Mouse (Mus musculus) forebrain, embryonic 13.5 days (tissue): ENCODE measurements around the gene Wnt11. TPM values are rescaled to one million over a fixed set of nuclear protein-coding genes. Genes with fewer than 3 reads are reported as not detected.

Source experiments
- ATAC-seq: fragments of 200-750 bp; cut with Nextera tagmentation; 2 replicates; pipeline ENCODE4 v1.8.0; 2017
- H3K27ac ChIP-seq: fragments of 300-500 bp; sonication (generic); 2 replicates; pipeline ENCODE4 v1.5.1; 2015; ENCODE audit warnings: inconsistent platforms, mild to moderate bottlenecking, moderate library complexity
- H3K27me3 ChIP-seq: fragments of 300-500 bp; sonication (generic); 2 replicates; pipeline ENCODE4 v1.6.1; 2015; ENCODE audit warnings: mild to moderate bottlenecking, inconsistent platforms
- H3K36me3 ChIP-seq: fragments of 300-500 bp; sonication (generic); 2 replicates; pipeline ENCODE4 v1.6.1; 2015; ENCODE audit warnings: mild to moderate bottlenecking, inconsistent platforms; ENCODE audit not compliant: poor library complexity, severe bottlenecking
- H3K4me1 ChIP-seq: fragments of 300-500 bp; sonication (generic); 2 replicates; pipeline ENCODE4 v1.6.1; 2015; ENCODE audit warnings: inconsistent platforms
- H3K4me2 ChIP-seq: fragments of 300-500 bp; sonication (generic); 2 replicates; pipeline ENCODE4 v1.6.1; 2015; ENCODE audit warnings: inconsistent platforms, mild to moderate bottlenecking, moderate library complexity
- H3K4me3 ChIP-seq: fragments of 300-500 bp; sonication (generic); 2 replicates; pipeline ENCODE4 v1.5.1; 2015; ENCODE audit warnings: mild to moderate bottlenecking, inconsistent platforms
- H3K9ac ChIP-seq: fragments of 300-500 bp; sonication (generic); 2 replicates; pipeline ENCODE4 v1.6.1; 2015; ENCODE audit warnings: mild to moderate bottlenecking, inconsistent platforms
- H3K9me3 ChIP-seq: fragments of 300-500 bp; sonication (generic); replicated peaks from 2 replicates; pipeline ENCODE4 v1.6.1; 2016; ENCODE audit warnings: inconsistent platforms
- WGBS: fragments of 180-500 bp; shearing (Covaris S2); methylation state at CpG from one replicate; pipeline ENCODE4 v1.1.7; 2015; 5-methylcytosine and 5-hydroxymethylcytosine counted together
- polyA plus RNA-seq: library from polyadenylated mRNA; unstranded; fragments of >200 nt; fragmentation: Nextera tagmentation; extraction: Ambion mirVana; gene quantifications from 2 replicates; pipeline ENCODE4 v1.2.1, GENCODE M21; 2015

Gene Wnt11
- 0.19 and 0.23 TPM in 2 replicates for polyA plus RNA-seq

DNA sequence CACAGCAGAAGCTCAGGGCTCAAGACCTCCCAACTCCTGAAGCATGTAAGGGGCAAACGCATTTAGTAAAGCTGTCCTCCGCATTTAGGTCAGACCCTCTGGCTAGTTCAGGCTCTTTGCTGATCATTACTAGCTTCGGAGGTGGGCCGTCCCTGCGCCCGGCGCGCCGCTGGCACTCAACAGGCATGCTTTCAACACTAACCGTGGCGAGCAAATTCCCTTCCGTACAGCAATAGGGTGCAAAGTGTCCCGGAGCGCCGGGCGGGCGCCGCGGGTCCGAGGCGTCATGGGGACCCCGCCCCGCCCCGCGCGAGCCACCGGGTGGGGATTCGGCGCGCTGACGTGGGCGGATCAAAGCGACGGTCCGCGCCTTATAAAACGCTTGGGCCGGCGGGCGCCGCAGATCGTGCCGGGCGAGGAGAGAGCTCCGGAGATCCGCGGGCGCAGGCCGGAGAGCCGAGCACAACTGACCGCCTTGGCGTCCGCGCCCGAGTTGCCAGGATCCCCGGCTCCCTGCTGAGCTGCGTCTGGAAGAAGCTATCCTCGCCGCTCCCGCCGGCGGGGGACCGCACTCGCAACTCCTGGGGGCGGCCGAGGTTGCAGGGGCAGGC, at the start of gene Wnt11:
Gene Wnt11, plus strand, starts transcription at position 402 of the 611 bp plus-strand sequence.
- H3K4me1 ChIP-seq: peaks cover 52% of the 10 kb centered on the region
- under 1% methylated on average over 65 of the region's 66 CpGs for WGBS
- peak within 1 kb of the TSS; percentile 60 for H3K9ac ChIP-seq
- peaks cover 98% of the 10 kb centered on the region for H3K27me3 ChIP-seq
- H3K4me3 ChIP-seq: peak within 1 kb of the TSS; percentile 52
- H3K36me3 ChIP-seq: no peaks in the 10 kb centered on the region
- H3K27ac ChIP-seq: no peak within 1 kb of the TSS
- H3K4me2 ChIP-seq: peak within 1 kb of the TSS; percentile 97
- no peak for ATAC-seq
- no peaks in the 10 kb centered on the region for H3K9me3 ChIP-seq

- WGBS: 78% methylated on average over 11 of the region's 11 CpGs
These were observed 47.9 kb upstream of the Wnt11 start for GRCm38 (mm10) chr7:98786792-98787612.

GRCm38 (mm10) chr7:98788721-98789120, 46.2 kb upstream of the Wnt11 start:
- peaks cover 7% of the 10 kb centered on the region for H3K27me3 ChIP-seq
- no peak overlapping the region for H3K27ac ChIP-seq
- H3K9me3 ChIP-seq: no peaks in the 10 kb centered on the region
- 85% methylated on average over 7 of the region's 7 CpGs for WGBS
- no peak for ATAC-seq
- H3K36me3 ChIP-seq: no peaks in the 10 kb centered on the region
- H3K4me3 ChIP-seq: no peak overlapping the region
- no peak overlapping the region for H3K4me2 ChIP-seq
- H3K9ac ChIP-seq: no peak overlapping the region
- peaks cover 14% of the 10 kb centered on the region for H3K4me1 ChIP-seq

More at GRCm38 (mm10) chr7:98786792-98787612, 47.9 kb upstream of the Wnt11 start:
- Histone ChIP-seq H3K4me1 (peaks cover 15% of the 10 kb centered on the region), H3K9me3 (no peaks in the 10 kb centered on the region), H3K27me3 (peaks cover 14% of the 10 kb centered on the region), H3K9ac (no peak overlapping the region), H3K27ac (no peak overlapping the region), H3K4me2 (no peak overlapping the region), H3K4me3 (no peak overlapping the region), H3K36me3 (no peaks in the 10 kb centered on the region)
- no peak for ATAC-seq

DNA sequence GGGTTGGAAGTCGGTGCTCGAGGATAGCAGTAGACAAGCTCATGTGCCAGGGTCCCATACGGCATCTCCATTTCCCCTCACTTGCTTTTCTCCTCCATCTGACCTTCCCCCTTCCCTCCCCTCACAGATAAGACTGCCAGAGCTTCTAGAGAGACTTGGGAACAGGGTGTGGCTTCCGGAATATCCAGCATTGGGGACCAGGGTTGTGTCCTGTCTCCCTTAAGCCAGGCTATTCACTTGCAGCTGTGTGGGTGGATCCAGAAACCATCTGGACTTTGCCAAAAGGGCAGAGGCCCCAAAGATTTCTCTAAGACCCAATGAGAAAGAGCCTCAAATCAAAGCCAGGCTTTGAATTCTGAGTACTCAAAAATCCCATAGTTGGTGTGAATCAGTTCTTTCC, 45.8 kb upstream of the Wnt11 start:
- 86% methylated on average over 4 of the region's 4 CpGs for WGBS
- no peak for ATAC-seq

GRCm38 (mm10) chr7:98791864-98792263, 43.0 kb upstream of the Wnt11 start:
- H3K27me3 ChIP-seq: peaks cover 7% of the 10 kb centered on the region
- no peak for ATAC-seq
- no peak overlapping the region for H3K4me2 ChIP-seq
- H3K27ac ChIP-seq: no peak overlapping the region
- H3K9ac ChIP-seq: no peak overlapping the region
- no peaks in the 10 kb centered on the region for H3K4me1 ChIP-seq
- 81% methylated on average over 5 of the region's 5 CpGs for WGBS
- no peak overlapping the region for H3K4me3 ChIP-seq
- H3K36me3 ChIP-seq: no peaks in the 10 kb centered on the region
- H3K9me3 ChIP-seq: no peaks in the 10 kb centered on the region

More for the DNA sequence above, 45.8 kb upstream of the Wnt11 start:
- Histone ChIP-seq H3K36me3 (no peaks in the 10 kb centered on the region), H3K4me2 (no peak overlapping the region), H3K4me3 (no peak overlapping the region), H3K27ac (no peak overlapping the region), H3K27me3 (peaks cover 7% of the 10 kb centered on the region), H3K9ac (no peak overlapping the region), H3K9me3 (no peaks in the 10 kb centered on the region), H3K4me1 (peaks cover 10% of the 10 kb centered on the region)

DNA sequence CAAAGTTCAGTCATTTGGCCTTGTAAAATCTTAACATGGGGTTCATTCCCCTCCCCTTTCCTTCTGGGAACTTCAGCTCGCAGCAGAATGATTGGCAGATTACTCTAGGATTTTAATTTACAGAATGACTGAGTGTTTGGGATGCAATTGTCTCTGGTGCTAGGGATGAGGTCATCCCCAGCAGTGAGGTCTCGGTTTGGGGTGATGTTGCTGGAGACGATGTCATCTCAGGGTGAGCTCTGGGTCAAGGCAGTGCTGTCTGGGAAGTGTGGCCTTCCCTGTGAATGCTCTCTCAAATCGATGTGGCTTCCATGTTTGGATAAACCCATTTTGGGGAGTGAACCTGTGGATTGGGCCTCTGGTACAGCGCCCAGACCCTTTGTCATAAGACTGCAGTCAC, 41.1 kb upstream of the Wnt11 start:
- H3K36me3 ChIP-seq: no peaks in the 10 kb centered on the region
- no peak overlapping the region for H3K4me3 ChIP-seq
- no peak for ATAC-seq
- H3K4me2 ChIP-seq: no peak overlapping the region
- H3K9me3 ChIP-seq: no peaks in the 10 kb centered on the region
- H3K27ac ChIP-seq: no peak overlapping the region
- no peak overlapping the region for H3K9ac ChIP-seq
- H3K27me3 ChIP-seq: no peaks in the 10 kb centered on the region
- H3K4me1 ChIP-seq: 0 out of 2 replicates have a peak, but pooled peaks cover 5% of the 10 kb centered on the region
- 68% methylated on average over 5 of the region's 5 CpGs for whole genome bisulfite sequencing

DNA sequence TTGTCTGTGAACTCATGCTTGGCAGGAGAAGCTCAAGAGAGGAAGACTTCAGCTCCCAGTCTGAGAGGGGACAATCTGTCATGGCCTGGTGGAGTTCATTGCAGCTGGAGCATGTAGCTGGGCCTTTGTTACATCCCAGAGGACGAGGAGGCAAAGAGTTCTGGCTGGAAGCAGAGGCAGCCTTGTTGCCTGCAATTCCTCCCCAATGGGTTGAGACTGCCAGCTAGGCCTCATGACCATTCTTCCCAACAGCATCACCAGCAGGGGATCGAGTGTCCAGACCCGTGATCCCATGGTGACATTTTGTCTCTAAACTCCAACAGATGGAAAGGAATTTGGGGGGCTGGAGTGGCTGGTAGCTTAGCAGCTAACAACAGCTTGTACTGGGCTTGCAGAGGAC, 40.5 kb upstream of the Wnt11 start:
- WGBS: 59% methylated on average over 3 of the region's 3 CpGs
- H3K9ac ChIP-seq: no peak overlapping the region
- no peaks in the 10 kb centered on the region for H3K36me3 ChIP-seq
- 0 out of 2 replicates have a peak, but pooled peaks cover 5% of the 10 kb centered on the region for H3K4me1 ChIP-seq
- no peak for ATAC-seq
- no peak overlapping the region for H3K4me2 ChIP-seq
- H3K27me3 ChIP-seq: no peaks in the 10 kb centered on the region
- H3K27ac ChIP-seq: no peak overlapping the region
- no peak overlapping the region for H3K4me3 ChIP-seq
- H3K9me3 ChIP-seq: no peaks in the 10 kb centered on the region

- no peaks in the 10 kb centered on the region for H3K9me3 ChIP-seq
- 88% methylated on average over 5 of the region's 5 CpGs for WGBS
- no peak overlapping the region for H3K9ac ChIP-seq
- H3K4me3 ChIP-seq: no peak overlapping the region
- H3K36me3 ChIP-seq: no peaks in the 10 kb centered on the region
- H3K27me3 ChIP-seq: no peaks in the 10 kb centered on the region
- H3K4me2 ChIP-seq: no peak overlapping the region
- ATAC-seq: no peak
- 0 out of 2 replicates have a peak, but pooled peaks cover 5% of the 10 kb centered on the region for H3K4me1 ChIP-seq
- no peak overlapping the region for H3K27ac ChIP-seq
These were observed 39.3 kb upstream of the Wnt11 start for GRCm38 (mm10) chr7:98795637-98796036.

- Histone ChIP-seq H3K4me2 (no peak overlapping the region), H3K27ac (no peak overlapping the region), H3K27me3 (no peaks in the 10 kb centered on the region), H3K4me1 (0 out of 2 replicates have a peak, but pooled peaks cover 5% of the 10 kb centered on the region), H3K9ac (no peak overlapping the region), H3K36me3 (no peaks in the 10 kb centered on the region), H3K9me3 (no peaks in the 10 kb centered on the region), H3K4me3 (no peak overlapping the region)
- ATAC-seq: no peak
- WGBS: 46% methylated on average over 5 of the region's 5 CpGs
These were observed 37.4 kb upstream of the Wnt11 start for GRCm38 (mm10) chr7:98797347-98798133.

- Histone ChIP-seq H3K9ac (no peak overlapping the region), H3K36me3 (no peaks in the 10 kb centered on the region), H3K4me2 (no peak overlapping the region), H3K4me1 (0 out of 2 replicates have a peak, but pooled peaks cover 5% of the 10 kb centered on the region), H3K27ac (no peak overlapping the region), H3K9me3 (no peaks in the 10 kb centered on the region), H3K27me3 (no peaks in the 10 kb centered on the region), H3K4me3 (no peak overlapping the region)
- no peak for ATAC-seq
- 18% methylated on average over 3 of the region's 3 CpGs for WGBS
These were observed 36.8 kb upstream of the Wnt11 start for GRCm38 (mm10) chr7:98798134-98798417.

GRCm38 (mm10) chr7:98800435-98800834, 34.5 kb upstream of the Wnt11 start:
- 0 out of 2 replicates have a peak, but pooled peaks cover 5% of the 10 kb centered on the region for H3K4me1 ChIP-seq
- H3K4me3 ChIP-seq: no peak overlapping the region
- H3K36me3 ChIP-seq: no peaks in the 10 kb centered on the region
- no peak overlapping the region for H3K4me2 ChIP-seq
- no peaks in the 10 kb centered on the region for H3K27me3 ChIP-seq
- 74% methylated on average over 8 of the region's 8 CpGs for WGBS
- peaks cover 5% of the 10 kb centered on the region; the same call in 1 of the 2 replicates for H3K9me3 ChIP-seq
- H3K27ac ChIP-seq: no peak overlapping the region
- ATAC-seq: no peak
- no peak overlapping the region for H3K9ac ChIP-seq

DNA sequence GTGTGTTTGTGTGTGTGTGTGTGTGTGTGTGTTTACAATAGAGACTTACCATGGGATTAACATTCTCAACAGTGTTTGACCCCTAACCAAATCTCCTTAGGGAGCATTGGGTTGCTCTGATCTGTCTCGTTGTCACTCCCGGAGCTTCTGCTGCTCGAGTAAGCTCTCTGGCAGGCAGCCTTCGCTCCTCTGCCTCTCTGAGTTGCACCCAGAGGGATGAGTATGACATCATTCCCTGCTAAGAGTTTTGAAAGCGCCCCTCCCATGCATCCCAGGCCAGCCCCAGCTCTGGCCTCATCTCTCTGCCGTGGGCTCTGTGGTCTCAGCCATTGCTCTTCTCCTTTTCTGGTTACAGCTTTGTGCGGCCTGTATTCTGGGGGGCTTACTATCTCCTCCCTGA, 33.8 kb upstream of the Wnt11 start:
- Histone ChIP-seq H3K9ac (no peak overlapping the region), H3K4me3 (no peak overlapping the region), H3K27me3 (no peaks in the 10 kb centered on the region), H3K9me3 (peaks cover 5% of the 10 kb centered on the region; the same call in 1 of the 2 replicates), H3K4me1 (0 out of 2 replicates have a peak, but pooled peaks cover 5% of the 10 kb centered on the region), H3K27ac (no peak overlapping the region), H3K4me2 (no peak overlapping the region), H3K36me3 (no peaks in the 10 kb centered on the region)
- no peak for ATAC-seq
- WGBS: 55% methylated on average over 7 of the region's 7 CpGs
